Mouse (Mus musculus): ENCODE data around the gene Nsf.

DNA sequence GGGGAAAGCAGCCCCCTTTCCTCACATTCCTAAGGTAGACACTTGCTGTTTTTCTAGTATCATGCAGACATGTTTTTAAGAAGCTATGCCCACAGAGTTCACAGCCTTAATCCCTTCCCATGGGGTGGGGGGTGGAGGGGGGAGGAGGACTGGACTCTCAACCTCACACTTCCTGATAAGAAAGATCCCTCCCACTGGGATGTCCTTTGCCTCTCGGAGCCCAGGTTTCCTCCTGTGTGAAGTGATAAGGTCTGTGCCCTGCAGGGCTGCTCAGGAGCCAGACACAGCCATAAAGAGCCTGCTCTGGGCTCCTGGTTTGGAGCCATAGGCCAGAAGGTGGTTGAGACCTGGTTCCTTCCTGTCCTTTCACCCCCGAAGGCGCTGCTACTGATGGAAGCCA lies 139.0 kb downstream of the Nsf start:
- no peak for TF ChIP-seq CTCF (IDR thresholded peaks at IDR 0.05; ENCODE audit: low read depth, low read length)
- no peak for TF ChIP-seq POLR2A (IDR thresholded peaks at IDR 0.05; ENCODE audit: extremely low read depth, insufficient read depth, low read length)
